Mouse (Mus musculus) c-Kit-positive CD71-positive TER-119-positive erythroid progenitor cells, embryonic 14.5 days (primary cell): ENCODE measurements around the gene Kirrel3.

Source experiments
- DNase-seq: peaks from one replicate; pipeline ENCODE4 v3.0.0-alpha.2; 2013; ENCODE audit warnings: low spot score

Gene Kirrel3

DNA sequence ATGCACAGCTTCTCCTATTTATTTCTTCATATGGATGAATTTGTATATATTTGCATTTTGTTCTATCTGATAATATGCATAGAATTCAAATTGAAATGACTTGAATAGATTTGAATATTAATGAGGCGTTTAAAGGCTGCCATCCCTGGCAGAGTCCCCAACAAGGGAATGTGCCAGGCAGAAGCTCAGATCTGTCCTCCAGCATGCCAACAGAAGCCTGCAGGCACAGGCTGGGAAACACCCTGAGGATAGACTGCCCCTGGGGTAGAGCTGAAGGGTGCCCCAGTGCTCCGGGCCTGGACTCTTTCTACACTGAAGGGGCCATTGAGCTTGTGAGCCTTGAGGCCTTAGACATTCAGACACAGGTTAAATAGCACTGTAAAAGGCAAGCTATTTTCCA is 21.5 kb downstream of the Kirrel3 start:
- DNase-seq = no peak

DNA sequence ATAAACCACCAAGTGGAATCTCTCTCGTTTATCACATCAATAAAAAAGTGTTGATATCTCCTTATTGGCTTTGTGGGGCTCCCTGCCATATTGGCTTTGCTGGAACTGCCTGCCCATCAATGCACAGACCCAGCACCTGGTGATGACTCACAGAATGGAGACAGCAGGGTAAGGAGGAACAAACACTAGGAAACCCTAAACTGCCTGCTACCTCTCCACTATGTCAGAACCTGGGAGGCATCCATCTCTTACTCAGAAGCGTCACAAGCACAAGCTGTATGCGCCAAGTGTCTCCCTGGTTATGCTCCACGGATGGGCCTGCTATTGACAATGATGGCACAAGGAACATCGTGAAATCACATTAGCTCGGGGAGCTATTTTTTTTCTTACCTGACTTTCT is 33.2 kb downstream of the Kirrel3 start:
- no peak for DNase-seq

DNA sequence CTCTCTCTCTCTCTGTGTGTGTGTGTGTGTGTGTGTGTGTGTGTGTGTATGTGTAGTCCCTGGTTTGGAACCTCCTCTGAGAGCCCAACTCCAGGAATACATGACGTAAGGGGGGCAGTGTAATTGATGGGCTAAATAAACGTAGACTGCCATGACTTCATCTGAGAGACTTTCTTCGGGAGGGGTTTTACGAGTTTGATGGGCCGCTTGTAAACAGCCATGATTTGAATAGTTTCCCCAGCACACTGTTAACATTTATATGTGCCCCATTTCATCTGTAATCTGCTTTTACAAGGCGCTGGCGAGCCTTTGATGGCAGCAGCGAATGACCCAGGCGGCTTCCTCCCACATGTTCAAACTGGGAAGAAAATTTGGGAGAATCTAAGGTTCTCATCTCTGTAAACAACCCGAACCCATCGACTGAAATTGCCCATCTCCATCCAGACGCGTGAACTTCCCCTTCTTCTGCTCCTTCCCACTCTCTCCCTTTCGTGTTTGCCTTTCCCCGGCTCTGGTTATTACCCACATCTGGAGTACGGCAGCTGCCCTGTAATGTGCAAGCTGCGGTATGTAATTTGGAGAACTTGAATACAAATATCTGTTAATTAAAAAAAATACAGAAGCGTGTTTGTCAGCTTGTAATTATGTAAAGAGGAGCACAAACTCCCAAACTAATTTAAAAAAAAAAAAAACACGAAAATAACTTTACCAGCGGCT is 34.7 kb downstream of the Kirrel3 start:
- DNase-seq = no peak

DNA sequence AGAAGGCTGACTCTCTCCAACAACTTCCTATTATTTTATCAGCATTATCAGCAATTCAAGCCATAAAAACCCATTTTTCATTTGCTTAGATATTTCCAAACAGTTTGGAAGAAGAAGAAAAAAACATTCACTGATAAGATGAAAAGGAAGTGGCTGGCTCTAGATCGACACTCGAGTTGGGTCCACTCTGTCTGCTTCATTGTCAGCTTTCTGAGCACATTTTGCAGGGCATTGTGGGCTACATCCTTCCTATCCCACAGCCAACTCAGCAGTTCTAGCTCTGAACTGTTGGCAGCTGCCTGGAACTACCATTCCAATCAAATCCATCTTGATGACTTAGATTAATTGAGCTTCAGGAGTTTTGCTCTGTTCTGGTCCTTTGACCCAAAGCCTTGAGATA is 40.0 kb downstream of the Kirrel3 start:
- no peak for DNase-seq

DNA sequence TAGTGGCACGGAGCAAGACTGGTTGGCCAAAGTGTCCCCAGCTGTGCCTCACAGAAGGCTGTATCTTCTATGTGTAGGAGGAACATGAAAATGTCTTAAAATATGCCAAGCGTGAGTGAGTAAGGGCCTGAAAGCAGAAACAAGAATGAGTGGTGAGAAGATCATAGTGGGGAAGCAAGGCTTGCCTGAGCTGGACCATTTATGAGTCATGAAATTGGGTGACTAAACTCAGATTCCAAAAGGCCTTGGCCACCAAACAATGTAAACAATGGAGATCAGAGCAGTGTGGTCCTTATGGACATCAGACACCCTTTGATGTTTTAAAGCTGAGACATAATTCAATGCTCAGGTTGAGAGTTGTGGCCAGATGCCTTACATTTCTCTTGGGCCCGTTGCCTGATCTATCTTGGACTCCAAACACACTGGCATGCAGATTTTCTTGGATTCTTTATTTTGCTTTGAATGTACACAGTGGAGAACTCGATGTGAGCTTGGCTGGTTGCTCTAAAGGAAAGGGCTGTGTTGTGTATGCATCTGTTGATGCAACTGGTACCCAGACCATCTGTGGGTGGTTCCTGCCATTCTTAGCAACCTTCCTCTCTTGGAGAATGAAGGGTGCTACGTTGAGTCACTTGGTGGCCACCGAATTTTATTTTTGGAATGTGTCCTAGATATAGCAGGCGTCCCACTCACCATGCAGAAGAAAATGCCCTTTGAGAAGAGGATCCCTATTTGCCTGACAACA is 53.1 kb downstream of the Kirrel3 start:
- DNase-seq = no peak

DNA sequence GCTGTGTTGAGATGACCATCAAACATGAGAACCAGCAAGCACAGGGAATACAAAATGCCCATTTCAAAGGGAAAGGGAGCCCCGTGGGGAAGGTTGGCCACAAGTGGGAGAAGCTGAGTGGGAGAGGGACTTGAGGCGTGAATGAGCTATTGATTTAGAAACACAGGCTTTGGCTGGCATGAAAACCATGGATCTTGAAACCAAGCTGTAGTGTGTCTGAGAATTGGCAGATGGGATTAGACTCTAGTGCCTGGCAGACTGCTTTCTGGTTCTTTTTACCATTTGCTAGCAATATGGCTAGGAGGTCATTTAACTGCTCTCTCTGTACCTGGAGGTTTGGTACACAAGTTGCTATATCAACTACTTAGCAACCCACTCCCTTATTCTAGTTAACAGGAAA is 56.2 kb downstream of the Kirrel3 start:
- DNase-seq = no peak

DNA sequence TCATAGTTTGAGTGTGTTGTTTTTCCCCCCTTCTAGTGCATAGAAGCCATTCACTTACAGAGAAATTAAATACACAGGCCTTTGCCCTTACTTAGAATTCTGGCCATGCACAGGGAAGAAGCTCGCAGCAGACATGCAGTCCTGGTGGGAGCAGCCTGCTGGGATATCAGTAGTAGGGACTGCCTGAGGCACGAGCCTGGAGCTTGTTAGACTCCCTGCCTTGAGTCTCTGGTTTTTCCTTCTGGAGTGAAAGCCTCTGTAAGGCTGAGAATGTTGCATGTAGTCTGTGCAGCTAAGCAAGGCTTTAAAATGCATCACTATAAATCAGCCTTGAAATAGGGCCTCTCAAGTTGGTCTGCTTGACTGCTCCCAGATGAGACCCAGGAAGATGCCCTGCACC is 70.0 kb downstream of the Kirrel3 start:
- DNase-seq = no peak

DNA sequence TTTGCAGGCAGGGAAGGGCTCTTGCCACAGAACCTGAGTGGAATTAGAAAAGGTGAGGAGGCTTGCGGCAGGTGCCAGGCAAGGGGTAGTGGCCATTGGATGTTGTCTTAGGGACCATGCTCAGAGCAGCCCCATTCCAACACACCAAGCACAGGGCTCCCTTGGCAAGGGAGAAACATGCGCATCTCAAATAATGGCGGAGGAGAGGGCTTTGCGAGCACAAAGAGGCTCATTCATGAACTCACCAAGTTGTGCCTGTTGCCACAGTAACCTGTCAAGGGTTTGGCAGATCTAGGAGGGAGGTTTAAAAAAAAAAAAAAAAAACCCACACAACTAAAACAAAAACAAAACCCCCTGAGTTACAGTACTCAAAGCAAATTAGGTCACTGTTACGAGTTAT is 72.2 kb downstream of the Kirrel3 start:
- no peak for DNase-seq

DNA sequence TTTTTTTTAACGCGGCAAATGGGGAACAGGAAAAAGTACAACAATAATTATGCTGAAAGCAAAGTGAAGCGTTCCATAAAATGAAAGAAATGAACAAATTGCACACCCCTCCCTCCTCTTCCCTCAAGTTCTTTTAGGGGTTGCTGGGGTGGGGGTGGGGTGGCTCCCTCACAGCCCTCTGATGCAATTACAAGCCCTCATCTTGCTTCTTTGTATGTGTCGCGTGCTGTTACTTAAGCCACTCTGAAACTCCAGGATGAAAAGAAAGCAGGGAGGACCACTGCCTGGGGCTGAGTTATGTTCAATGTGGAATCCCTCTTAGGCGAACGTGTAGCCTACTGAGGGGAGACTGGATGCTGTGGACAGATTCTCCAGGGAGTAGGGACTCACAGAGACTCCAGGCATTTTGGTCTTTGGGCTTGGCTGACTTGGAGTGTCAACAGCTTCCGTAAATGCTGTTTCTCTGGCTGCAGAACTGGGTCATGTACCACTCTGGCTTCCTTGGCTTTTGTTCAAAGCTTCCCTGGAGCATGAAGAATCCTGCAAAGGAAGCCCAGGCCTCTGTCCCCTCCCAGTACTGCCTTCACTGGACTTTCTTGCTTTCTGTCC is 72.7 kb downstream of the Kirrel3 start:
- DNase-seq = no peak

DNA sequence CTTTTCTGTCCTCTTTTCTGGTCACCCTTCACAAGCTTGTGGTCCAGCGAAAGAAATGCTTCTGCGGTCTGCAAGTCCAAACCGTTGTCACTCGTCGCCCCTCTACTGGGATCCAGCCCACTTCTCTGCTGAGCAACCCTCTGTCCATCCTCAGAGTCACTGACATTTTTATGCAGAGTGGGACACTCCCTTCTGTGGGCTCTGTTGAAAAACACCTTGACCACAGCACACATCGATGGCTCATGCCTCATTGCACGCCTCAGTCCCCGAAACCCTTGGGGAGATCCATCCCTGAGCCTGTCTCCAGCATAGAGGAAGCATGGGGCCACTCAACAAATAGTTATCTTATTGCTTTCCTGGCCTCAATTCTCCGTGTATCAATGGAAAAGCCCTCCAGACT is 73.4 kb downstream of the Kirrel3 start:
- DNase-seq = no peak

DNA sequence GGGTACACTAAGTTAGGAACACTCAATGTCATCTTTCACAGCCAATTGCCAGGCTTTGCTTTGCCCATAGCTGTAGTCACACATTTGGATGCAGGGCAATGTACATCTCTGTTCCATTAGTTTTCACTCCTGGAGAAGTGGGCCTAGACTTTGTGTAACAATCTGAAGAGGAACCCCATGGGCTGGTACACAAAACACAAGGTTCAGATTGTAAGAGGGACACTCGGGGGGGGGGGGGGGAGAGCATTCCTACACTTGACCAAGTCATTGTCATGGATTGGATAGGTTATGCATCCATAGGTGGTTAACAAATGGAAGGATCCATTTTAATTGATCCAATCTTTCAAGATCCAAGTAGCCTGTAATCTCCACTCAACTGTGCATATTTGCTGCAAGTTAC is 75.6 kb downstream of the Kirrel3 start:
- DNase-seq = no peak

DNA sequence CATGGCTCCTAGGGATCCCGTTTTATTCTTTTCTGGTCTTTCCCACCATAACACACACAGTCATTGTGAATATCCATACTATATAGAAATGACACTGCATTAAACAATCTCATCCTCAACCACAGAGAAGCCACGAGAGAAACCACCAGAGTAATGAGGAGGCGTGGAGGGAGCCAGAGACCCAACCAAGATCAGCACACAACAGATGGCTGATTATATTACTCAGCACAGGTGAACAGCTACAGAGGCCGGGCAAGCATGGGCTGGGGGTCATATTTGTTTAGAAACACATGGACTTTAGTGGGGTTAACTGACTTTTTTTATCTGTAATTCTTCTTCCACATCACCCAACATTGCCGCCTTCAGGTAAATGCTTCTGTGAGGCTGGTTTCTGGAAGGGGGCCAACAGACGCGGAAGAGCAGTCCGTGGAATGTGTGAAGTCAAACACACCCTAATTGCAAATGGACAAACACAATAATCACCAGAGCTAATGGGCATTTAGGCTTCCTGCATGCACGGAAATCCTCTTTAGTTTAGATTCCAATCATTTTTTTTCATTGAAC is 76.8 kb downstream of the Kirrel3 start:
- DNase-seq = no peak

DNA sequence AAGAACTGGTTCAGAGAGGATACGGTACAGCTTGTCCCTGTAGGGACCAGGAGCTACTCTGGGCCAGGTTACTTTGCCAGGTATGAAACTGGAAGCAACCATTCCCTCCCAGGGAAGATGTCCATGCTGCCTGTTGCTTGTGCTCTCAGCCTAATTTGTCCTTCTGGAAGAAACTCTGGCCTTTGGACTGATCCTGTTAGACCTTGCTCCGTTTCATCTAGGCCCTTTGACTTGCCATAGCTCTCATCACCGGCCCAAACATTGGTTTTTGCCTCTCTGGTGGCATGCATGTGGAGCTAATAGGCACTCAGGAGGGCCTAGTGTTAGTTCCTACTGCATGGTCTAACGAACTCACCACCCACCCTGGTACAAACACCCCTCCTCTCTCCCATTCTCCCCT is 88.2 kb downstream of the Kirrel3 start:
- DNase-seq = no peak

DNA sequence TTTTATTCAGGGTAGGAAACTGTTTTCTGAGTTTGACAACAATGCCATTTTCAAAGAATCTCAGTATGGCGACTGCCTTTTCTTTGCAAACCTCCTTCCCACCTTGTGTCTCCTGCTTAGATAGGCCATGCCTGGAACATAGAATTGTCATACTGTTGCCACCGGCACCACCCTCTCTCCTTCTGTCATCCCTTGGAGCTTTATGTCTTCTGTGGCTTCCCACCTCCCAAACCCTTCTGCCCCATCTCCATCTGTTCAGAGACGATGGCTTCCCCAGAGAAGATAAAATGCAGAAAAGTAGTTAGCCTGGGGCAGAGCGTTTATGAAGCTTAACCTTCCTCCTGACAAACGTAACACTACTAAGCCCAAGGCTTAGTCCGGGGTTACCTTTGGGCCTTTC is 88.9 kb downstream of the Kirrel3 start:
- no peak for DNase-seq

DNA sequence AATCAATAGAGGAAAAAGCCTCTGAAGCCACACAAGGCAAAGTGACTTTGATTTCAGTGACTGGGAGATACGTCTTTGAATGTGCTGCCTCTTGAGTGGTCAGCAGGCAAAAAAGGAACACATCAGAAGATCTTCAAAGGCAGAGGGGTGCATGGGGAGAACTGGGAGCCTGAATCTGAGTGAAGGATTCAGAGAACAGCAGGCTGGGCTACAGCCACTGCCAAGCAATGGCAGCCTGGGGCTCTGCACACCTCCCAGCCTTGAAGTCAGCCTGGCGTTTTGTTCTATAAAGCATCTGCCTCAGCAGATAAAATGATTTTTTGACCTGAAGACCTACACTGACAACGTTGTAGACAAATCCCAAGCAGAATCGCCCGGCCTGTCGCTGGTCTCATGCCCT is 93.5 kb downstream of the Kirrel3 start:
- no peak for DNase-seq

DNA sequence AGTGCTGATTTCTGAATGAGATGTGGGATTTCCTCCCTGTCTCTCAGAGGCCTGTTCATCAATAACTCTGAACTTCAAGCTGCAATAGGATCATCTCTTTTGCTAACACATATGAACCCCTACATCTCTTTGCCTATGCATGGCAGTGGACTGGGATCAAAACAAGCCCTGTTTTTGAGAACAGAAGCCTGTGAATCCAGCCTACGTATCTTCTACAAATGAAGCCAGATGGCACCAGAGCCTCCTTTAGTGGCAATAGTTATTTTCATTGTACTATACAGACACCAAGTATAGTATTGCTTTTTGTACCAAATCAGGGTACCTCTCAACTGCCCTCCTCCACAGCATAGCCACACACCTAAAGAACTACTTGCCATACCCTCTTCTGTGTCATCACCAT is 94.4 kb downstream of the Kirrel3 start:
- no peak for DNase-seq

DNA sequence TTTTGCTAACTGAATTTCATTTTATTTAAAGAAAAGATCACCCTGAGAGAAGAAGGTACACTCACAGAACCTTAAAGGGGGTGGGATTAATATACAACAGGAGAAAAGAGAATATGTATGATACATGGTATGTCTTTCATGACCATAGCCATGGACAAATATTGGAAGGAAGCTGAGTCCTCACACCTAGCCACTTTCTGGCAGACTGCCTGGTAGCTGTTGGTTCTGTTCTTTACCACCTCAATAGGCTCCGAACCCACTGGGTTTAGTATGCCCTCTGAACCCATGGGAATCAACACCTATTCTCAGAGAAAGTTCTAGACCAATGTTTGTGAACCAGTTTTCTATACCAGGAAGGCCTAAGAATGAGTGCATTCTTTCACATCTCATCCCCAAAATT is 96.8 kb downstream of the Kirrel3 start:
- DNase-seq = no peak

DNA sequence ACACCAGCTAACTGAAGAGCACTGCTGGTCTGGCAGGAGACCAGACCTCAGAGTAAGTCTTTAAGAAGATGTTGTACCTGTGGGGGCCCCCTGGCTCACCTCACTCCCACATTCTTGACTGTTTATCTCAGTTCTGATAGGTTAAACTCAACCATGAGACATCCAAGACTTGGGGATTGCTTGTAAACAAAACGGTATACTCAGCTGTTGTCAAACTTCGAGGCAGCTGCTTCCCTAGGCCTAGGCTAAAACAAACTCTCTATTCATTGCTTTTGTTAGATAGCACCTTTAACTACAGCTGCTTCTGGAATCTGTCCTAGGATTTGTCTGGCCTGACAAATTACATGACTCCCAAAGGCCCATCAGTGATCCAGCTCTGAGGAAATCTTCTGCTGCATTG is 99.8 kb downstream of the Kirrel3 start:
- DNase-seq = no peak

DNA sequence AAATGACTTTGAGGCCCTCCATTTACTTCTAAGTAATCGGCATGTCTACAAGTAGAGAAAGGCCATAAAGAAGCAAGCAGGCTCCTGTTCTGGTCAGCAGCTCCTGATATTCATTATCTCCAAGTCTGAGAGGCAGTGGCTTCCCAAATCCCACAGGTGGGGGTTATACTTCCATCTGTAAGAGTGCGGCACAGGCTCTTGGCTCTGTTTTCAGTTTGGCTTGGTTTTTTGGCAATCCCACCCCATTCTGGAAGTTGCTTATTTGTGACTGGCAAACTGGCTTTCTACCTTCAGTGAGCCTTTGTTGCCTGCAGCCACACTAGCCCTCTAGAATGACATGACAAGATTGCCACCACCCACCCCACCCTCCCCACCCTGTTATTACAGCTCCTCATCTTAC is 100.4 kb downstream of the Kirrel3 start:
- no peak for DNase-seq

DNA sequence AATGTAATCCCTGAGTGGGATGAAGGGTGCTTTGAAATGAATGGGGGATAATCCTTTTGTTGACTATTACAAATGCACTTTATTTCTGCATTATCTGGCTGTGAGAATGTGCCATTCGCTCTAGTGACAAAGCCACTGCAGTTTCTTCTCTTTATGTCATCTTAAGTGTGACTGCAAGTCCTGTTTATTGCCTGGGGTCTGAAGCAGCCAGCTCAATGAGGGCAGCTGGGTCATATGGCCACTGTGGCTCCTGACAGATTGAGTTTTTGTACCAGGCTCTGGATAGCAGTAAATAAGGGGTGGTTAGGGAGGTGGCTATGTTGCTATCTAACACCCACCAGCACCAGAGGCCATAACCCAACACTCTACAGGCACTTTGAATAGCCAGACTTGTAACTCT is 104.1 kb downstream of the Kirrel3 start:
- DNase-seq = no peak

DNA sequence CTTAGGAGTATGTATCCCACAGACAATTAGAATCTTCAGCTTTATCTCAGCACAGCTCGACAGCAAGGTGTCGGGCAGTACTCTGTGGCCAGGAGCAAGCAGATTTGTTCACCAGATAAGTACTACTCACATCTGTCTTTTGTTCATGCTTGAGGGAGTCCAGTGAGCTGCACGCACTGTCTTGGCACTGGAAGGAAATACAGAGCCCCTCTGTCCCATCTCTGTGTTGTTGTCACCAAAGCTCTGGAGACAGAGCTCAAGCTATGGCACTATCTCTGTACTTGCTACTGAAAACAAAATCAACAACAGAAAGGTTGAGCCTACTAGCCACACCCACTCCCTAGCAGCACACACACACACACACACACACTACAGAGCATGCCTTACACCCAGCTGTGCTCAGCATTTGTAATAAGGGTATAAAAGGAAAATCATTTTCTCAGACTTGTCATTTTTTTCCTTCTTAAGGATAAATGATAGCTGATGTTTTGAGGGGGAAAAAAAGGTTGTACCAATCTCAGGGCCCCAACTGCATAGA is 106.4 kb downstream of the Kirrel3 start:
- DNase-seq = no peak

DNA sequence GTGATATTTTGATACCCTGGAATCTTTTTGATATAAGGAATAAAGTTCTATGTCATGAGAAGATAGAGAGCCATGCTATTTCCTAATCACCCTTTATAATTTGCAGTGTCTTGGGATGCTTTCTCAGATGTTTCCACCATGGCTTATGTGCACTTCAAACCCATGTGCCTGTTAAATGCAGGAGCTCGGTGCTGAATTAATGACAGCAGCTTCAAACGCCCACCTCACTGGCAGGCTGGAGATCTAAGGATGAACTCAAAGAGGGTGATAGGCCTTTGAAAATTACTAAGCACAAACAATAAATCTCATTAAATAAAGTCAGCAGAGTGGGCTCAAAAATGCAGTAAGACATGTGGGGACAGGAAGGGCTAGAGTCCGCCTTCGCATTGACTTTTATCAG is 108.2 kb downstream of the Kirrel3 start:
- no peak for DNase-seq

DNA sequence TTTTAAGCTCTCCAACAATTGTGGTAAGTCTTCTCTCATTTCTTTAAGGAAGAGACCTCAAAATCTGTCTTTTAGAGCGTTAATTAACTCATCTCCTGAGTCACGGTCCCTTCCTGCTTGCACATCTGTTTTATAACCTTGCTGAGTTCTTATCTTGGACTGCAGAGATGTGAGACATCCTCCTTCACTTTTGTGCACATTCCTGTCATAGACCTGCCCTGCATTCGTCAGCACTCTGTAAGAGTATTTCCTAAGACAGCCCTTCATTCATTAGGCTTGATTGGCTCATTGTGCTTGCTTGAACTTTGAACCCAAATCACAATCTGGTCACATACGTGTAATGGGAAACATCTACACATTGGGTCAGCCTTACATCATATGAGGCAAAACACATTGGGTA is 114.6 kb downstream of the Kirrel3 start:
- DNase-seq = no peak
